Mouse (Mus musculus) neutrophil, adult 83 days (primary cell): Measurements from ENCODE around the gene Tdrd6. TPM values are rescaled to one million over a fixed set of nuclear protein-coding genes. Genes with fewer than 3 reads are reported as not detected.

Experiments used
- total RNA-seq, 2 experiments: library from RNA; stranded (reverse); gene quantifications; one replicate each; pipeline ENCODE4 v1.2.4; 2023

The Tdrd6 gene
- not detected for total RNA-seq

GRCm38 (mm10) chr17:43629496-43630426, at the start of gene Tdrd6:
Gene Tdrd6, minus strand, starts transcription at chr17:43630299.

DNA sequence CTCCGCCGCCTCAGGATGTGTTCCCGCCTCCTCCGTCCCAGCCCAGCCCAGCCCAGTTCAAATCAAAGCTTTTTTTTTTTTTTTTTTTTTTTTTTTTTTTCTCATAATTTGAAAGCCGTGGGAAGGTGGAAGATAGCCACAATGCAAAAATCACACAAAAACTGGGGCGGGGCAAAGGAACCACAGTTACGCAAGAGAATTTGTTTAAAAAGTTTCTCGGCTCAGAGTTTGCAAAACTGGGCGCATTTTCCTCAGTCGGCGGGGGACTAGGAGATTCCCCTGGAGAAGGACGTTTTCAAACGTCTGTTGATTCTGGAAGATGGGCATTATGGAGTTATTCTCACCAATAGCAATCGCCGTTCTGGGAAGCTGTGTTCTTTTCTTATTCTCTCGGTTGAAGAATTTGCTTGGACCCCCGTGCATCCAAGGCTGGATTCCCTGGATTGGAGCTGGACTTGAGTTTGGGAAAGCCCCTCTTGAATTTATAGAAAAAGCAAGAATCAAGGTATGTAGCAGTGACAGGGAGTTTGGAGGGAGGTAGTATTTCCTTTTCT, 37.3 kb upstream of the Tdrd6 start, which contains the start of gene Cyp39a1:
TSS of gene Cyp39a1 (plus strand) at position 136 of the 554 bp plus-strand sequence.

GRCm38 (mm10) chr17:43666576-43667289, 36.6 kb upstream of the Tdrd6 start, which contains the start of gene Slc25a27:
Gene Slc25a27, minus strand, starts transcription at chr17:43667214.

DNA sequence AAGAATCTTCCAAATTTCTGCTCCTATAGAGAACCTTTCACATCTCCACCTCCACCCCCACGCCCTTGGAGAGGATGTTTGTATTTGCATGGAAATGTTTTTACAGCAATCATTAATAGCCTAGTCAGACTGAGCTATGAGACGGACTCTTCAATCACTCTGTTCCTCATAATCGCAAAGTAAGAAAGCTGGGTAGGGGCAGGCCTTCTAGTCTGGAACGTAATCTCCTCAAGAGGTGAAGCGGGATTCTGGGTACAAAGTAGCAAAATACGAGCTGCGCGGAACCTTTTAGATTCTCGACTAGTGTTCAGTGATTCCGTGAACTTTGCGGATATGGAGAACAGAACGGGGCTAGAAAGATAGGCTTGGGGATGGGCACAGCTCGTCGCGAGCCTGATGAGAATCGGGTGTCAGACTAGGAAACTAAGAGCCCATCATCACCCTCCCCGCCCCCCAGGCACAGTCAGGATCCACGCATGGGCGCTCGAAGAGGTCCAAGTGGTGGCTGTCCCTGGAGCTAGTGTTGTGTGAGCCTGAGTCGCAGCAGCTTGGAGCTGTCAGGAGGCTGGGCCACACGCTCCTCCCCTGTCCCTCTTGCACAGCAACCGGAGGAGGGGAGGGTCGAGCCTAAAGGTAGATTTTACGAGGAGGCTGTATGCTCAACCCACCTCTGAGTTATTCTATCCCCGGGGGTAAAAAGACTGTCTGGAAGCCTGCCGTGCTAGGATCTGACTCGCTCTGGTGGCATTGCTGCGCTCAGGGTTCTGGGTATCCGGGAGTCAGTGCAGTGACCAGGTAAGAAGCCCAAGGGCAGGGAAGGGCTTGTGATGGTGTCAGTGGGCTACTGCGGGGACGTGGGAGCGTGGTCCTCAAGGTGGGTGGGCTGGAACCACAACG, 61.9 kb downstream of the Tdrd6 start, which contains the start of gene Pla2g7:
TSS of gene Pla2g7 (plus strand) at position 107 of the 897 bp plus-strand sequence.

Other genes with a start within 250 kb of the Tdrd6 start
- not detected for gene Mep1a, start 127.5 kb downstream of the Tdrd6 start, total RNA-seq
- gene Ankrd66, start 86.7 kb downstream of the Tdrd6 start, total RNA-seq = 1 to 10 TPM in 1 of 2 experiments, under 1 TPM in 1; 0.44 to 1.0 TPM
- gene Pla2g7, start 62.2 kb downstream of the Tdrd6 start, total RNA-seq = 100 to 1,000 TPM in 1 of 2 experiments, 10 to 100 TPM in 1; 82.2 to 102 TPM
- gene Slc25a27, start 36.9 kb upstream of the Tdrd6 start, total RNA-seq = 1 to 10 TPM; 2.4 to 4.2 TPM
- gene Cyp39a1, start 37.1 kb upstream of the Tdrd6 start, total RNA-seq = 1 to 10 TPM; 5.8 to 7.0 TPM
- gene Rcan2, start 171.1 kb upstream of the Tdrd6 start, total RNA-seq = under 1 TPM; 0.15 to 0.48 TPM